Mouse (Mus musculus): ENCODE measurements around the gene Taok3. TPM values are rescaled to one million over a fixed set of nuclear protein-coding genes. Genes with fewer than 3 reads are reported as not detected.

Taok3 gene
- total and polyA plus RNA-seq, 3 experiments, result 8.3 to 35.0 (median 17.4) TPM

DNA sequence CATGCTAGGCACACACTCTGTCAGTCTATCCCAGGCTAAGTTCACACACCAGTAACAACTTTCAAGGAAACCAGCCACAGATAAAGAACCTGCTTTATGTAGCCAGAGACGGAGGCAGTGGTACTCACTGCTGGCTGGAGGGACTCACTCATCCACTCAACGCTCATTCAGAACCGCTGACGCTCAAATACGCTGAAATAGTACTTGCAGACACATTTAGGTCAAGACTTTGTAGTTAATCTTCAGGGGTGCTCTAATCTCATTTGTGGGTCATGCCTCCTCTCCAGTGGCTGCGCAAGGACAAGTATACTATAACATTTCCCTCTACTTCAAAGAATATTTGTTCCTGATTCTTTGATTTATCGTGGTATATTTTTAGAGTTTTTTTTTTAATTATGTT, 54.1 kb downstream of the Taok3 start:
- no peak overlapping the region for H3K9ac ChIP-seq (ENCODE audit: insufficient read depth, low read depth)
- H3K4me3 ChIP-seq (replicated peaks in 1 of 3; ENCODE audit: low read depth in 2 of 3, low read length in 2 of 3, poor library complexity in 1 of 3), result no peak overlapping the region
- in situ Hi-C loops (cut with MboI; ENCODE audit: low pct_ligation_motif_present, low pct_unique_long_range_greater_than_20kb, low sequenced_read_pairs), result no loop called here
- peaks cover 28% of the 10 kb centered on the region for H3K9me3 ChIP-seq (replicated peaks; ENCODE audit: low read length)
- no peak overlapping the region for H3K4me2 ChIP-seq (ENCODE audit: insufficient read depth, low read depth, poor library complexity, severe bottlenecking)
- no peaks in the 10 kb centered on the region for H3K27me3 ChIP-seq (replicated peaks)
- peaks cover 13 to 69% of the 10 kb centered on the region in 2 experiments for H3K36me3 ChIP-seq (replicated peaks in 1 of 2; ENCODE audit: control insufficient read depth in 1 of 2, insufficient read depth in 1 of 2, low read length in 1 of 2)
- no peak overlapping the region for H3K27ac ChIP-seq (ENCODE audit: insufficient read depth, low read depth)
- DNase-seq (ENCODE audit: extremely low read depth), result no peak
- TF ChIP-seq GABPA (IDR thresholded peaks at IDR 0.05; ENCODE audit: insufficient replicate concordance, low read depth, low read length) (no peak), SMC3 (IDR thresholded peaks at IDR 0.05; ENCODE audit: low read depth, low read length) (no peak), JUN (IDR thresholded peaks at IDR 0.05; ENCODE audit: insufficient read depth, low read depth, low read length) (no peak), USF1 (IDR thresholded peaks at IDR 0.05; ENCODE audit: low read depth, low read length) (no peak), MXI1 (IDR thresholded peaks at IDR 0.05; ENCODE audit: low read depth, low read length) (no peak)
- dilution Hi-C loops (cut with MboI; ENCODE audit: extremely low pct_ligation_motif_present, extremely low pct_unique_long_range_greater_than_20kb, low sequenced_read_pairs), result no loop called here
- H3K4me1 ChIP-seq (ENCODE audit: control insufficient read depth in 1 of 2, insufficient read depth in 2 of 2), result peaks cover 12 to 34% of the 10 kb centered on the region in 2 experiments
- H3K79me2 ChIP-seq (replicated peaks; ENCODE audit: control insufficient read depth, extremely low read depth, insufficient read depth, poor library complexity, severe bottlenecking), result peaks cover 7% of the 10 kb centered on the region; the same call in 1 of the 2 replicates

GRCm38 (mm10) chr5:117175896-117176295, 56.0 kb downstream of the Taok3 start:
- in situ Hi-C loops (cut with MboI; ENCODE audit: low pct_ligation_motif_present, low pct_unique_long_range_greater_than_20kb, low sequenced_read_pairs) (loop anchor here (5.0 kb wide), 1 partner anchor 39 kb away; no protein-coding TSS in a partner anchor), dilution Hi-C loops (cut with MboI; ENCODE audit: extremely low pct_ligation_motif_present, extremely low pct_unique_long_range_greater_than_20kb, low sequenced_read_pairs) (no loop called here)
- Histone ChIP-seq H3K4me3 (replicated peaks in 1 of 3; ENCODE audit: low read depth in 2 of 3, low read length in 2 of 3, poor library complexity in 1 of 3) (no peak overlapping the region), H3K4me1 (ENCODE audit: control insufficient read depth in 1 of 2, insufficient read depth in 2 of 2) (peaks cover 10 to 33% of the 10 kb centered on the region in 2 experiments), H3K9me3 (replicated peaks; ENCODE audit: low read length) (peaks cover 28% of the 10 kb centered on the region), H3K9ac (ENCODE audit: insufficient read depth, low read depth) (no peak overlapping the region), H3K27me3 (replicated peaks) (no peaks in the 10 kb centered on the region), H3K4me2 (ENCODE audit: insufficient read depth, low read depth, poor library complexity, severe bottlenecking) (no peak overlapping the region), H3K27ac (ENCODE audit: insufficient read depth, low read depth) (no peak overlapping the region), H3K36me3 (replicated peaks in 1 of 2; ENCODE audit: control insufficient read depth in 1 of 2, insufficient read depth in 1 of 2, low read length in 1 of 2) (peaks cover 13 to 58% of the 10 kb centered on the region in 2 experiments), H3K79me2 (replicated peaks; ENCODE audit: control insufficient read depth, extremely low read depth, insufficient read depth, poor library complexity, severe bottlenecking) (peaks cover 4% of the 10 kb centered on the region; the same call in 1 of the 2 replicates)
- no peak for TF ChIP-seq MAX (IDR thresholded peaks at IDR 0.05; ENCODE audit: low read length)
- no peak for TF ChIP-seq HCFC1 (IDR thresholded peaks at IDR 0.05; ENCODE audit: low read depth, low read length)
- TF ChIP-seq POLR2A (IDR thresholded peaks at IDR 0.05; ENCODE audit: low read depth, low read length), result no peak
- TF ChIP-seq NELFE (IDR thresholded peaks at IDR 0.05; ENCODE audit: low read depth, low read length), result no peak
- no peak for TF ChIP-seq USF2 (conservative IDR thresholded peaks at IDR 0.05; ENCODE audit: low read depth, low read length)
- no peak for TF ChIP-seq USF1 (IDR thresholded peaks at IDR 0.05; ENCODE audit: low read depth, low read length)
- TF ChIP-seq ZKSCAN1 (IDR thresholded peaks at IDR 0.05; ENCODE audit: borderline replicate concordance, low read depth, low read length), result no peak
- no peak for TF ChIP-seq JUN (IDR thresholded peaks at IDR 0.05; ENCODE audit: insufficient read depth, low read depth, low read length)
- TF ChIP-seq UBTF (IDR thresholded peaks at IDR 0.05; ENCODE audit: low read depth, low read length), result no peak
- no peak for TF ChIP-seq ZC3H11A (IDR thresholded peaks at IDR 0.05; ENCODE audit: low read depth, low read length)
- no peak for TF ChIP-seq NRF1 (IDR thresholded peaks at IDR 0.05; ENCODE audit: low read depth, low read length)
- no peak for TF ChIP-seq MYC (IDR thresholded peaks at IDR 0.05; ENCODE audit: low read depth, low read length)
- no peak for TF ChIP-seq KAT2A (IDR thresholded peaks at IDR 0.05; ENCODE audit: insufficient replicate concordance, low read length)
- TF ChIP-seq EP300 (IDR thresholded peaks at IDR 0.05; ENCODE audit: low read length), result no peak
- no peak for TF ChIP-seq PAX5 (IDR thresholded peaks at IDR 0.05; ENCODE audit: low read length)
- TF ChIP-seq JUND (conservative IDR thresholded peaks at IDR 0.05; ENCODE audit: low read depth, low read length), result no peak
- TF ChIP-seq GABPA (IDR thresholded peaks at IDR 0.05; ENCODE audit: insufficient replicate concordance, low read depth, low read length), result no peak
- TF ChIP-seq MAFK (IDR thresholded peaks at IDR 0.05; ENCODE audit: insufficient replicate concordance, low read length), result no peak
- no peak for TF ChIP-seq MXI1 (IDR thresholded peaks at IDR 0.05; ENCODE audit: low read depth, low read length)
- no peak for TF ChIP-seq TBP (conservative IDR thresholded peaks at IDR 0.05; ENCODE audit: low read depth, low read length)
- no peak for DNase-seq (ENCODE audit: extremely low read depth)
